Mouse (Mus musculus) granulocyte monocyte progenitor cell, adult 5-6 weeks (primary cell): Measurements from ENCODE around the gene Ddx52. TPM values are rescaled to one million over a fixed set of nuclear protein-coding genes. Genes with fewer than 3 reads are reported as not detected.

ENCODE experiments used
- ATAC-seq: replicated peaks from 2 replicates; pipeline ENCODE4 v1.8.0; 2016; ENCODE audit warnings: mild to moderate bottlenecking, moderate TSS enrichment, inconsistent platforms; ENCODE audit not compliant: poor library complexity, severe bottlenecking
- total RNA-seq, 2 experiments: library from RNA; stranded (forward) in 1 of 2; stranded (reverse) in 1 of 2; fragments of 200-712, 200-1000 nt in 1 of 2; fragments of >200 nt in 1 of 2; fragmentation: Nextera tagmentation in 1 of 2; gene quantifications; 2 replicates each; pipeline ENCODE4 v1.2.3; 2014 to 2017

The Ddx52 gene
- total RNA-seq, 2 experiments from 2014 or later = 29.5 to 72.2 TPM

DNA sequence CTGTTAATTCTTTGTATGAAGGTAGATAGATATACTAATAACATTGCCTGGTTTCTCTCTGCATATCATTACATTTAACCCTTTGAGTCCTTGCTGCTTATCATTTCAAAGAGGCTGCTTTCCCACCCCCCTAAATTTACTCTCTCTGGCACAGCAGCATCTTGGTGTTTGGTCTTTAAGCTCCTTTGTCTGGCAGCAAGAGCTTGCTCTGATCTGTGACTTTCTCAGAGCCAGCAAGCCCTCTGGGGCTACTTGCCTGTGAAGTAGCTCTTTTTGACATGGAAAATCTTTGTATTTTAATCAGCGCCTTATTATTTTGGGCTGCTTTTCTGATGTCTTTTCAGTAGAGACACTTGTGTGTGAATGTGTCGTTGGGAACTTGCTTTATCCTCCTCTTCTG, 69.7 kb downstream of the Ddx52 start:
- no peak for ATAC-seq

Other genes with a start within 250 kb of the Ddx52 start
- gene Wfdc17, start 238.1 kb upstream of the Ddx52 start, total RNA-seq (2014; fragmentation: Nextera tagmentation) = 8.9 TPM in 1 of 2 replicates, not detected in the other
- 1.2 TPM in 1 of 2 replicates, not detected in the other for gene Wfdc17, start 238.1 kb upstream of the Ddx52 start, total RNA-seq (2017)
- gene Wfdc18, start 233.0 kb upstream of the Ddx52 start, total RNA-seq (2014; fragmentation: Nextera tagmentation) = not detected in 2 replicates
- gene Wfdc18, start 233.0 kb upstream of the Ddx52 start, total RNA-seq (2017) = not detected in 2 replicates
- gene Wfdc21, start 195.1 kb upstream of the Ddx52 start, total RNA-seq (2014; fragmentation: Nextera tagmentation) = 15.7 and 47.5 TPM in 2 replicates
- gene Wfdc21, start 195.1 kb upstream of the Ddx52 start, total RNA-seq (2017) = 28.0 and 70.7 TPM in 2 replicates
- gene Heatr6, start 188.4 kb upstream of the Ddx52 start, total RNA-seq (2014; fragmentation: Nextera tagmentation) = 10.4 and 30.5 TPM in 2 replicates
- 8.9 and 17.8 TPM in 2 replicates for gene Heatr6, start 188.4 kb upstream of the Ddx52 start, total RNA-seq (2017)
- not detected in 2 replicates for gene Hnf1b, start 92.0 kb upstream of the Ddx52 start, total RNA-seq (2014; fragmentation: Nextera tagmentation)
- gene Hnf1b, start 92.0 kb upstream of the Ddx52 start, total RNA-seq (2017) = not detected in 2 replicates
- gene Synrg, start 22.4 kb downstream of the Ddx52 start, total RNA-seq (2014; fragmentation: Nextera tagmentation) = 18.6 and 23.2 TPM in 2 replicates
- gene Synrg, start 22.4 kb downstream of the Ddx52 start, total RNA-seq (2017) = 12.0 and 13.7 TPM in 2 replicates
- gene Dusp14, start 127.2 kb downstream of the Ddx52 start, total RNA-seq (2014; fragmentation: Nextera tagmentation) = not detected in 2 replicates
- gene Dusp14, start 127.2 kb downstream of the Ddx52 start, total RNA-seq (2017) = 0.31 TPM in 1 of 2 replicates, not detected in the other
- gene Tada2a, start 187.5 kb downstream of the Ddx52 start, total RNA-seq (2014; fragmentation: Nextera tagmentation) = 27.1 and 29.0 TPM in 2 replicates
- 20.0 and 22.2 TPM in 2 replicates for gene Tada2a, start 187.5 kb downstream of the Ddx52 start, total RNA-seq (2017)
- 28.9 and 40.2 TPM in 2 replicates for gene Acaca, start 187.6 kb downstream of the Ddx52 start, total RNA-seq (2014; fragmentation: Nextera tagmentation)
- gene Acaca, start 187.6 kb downstream of the Ddx52 start, total RNA-seq (2017) = 34.7 and 38.5 TPM in 2 replicates
- not detected in 2 replicates for gene Gm11437, start 225.4 kb downstream of the Ddx52 start, total RNA-seq (2014; fragmentation: Nextera tagmentation)
- gene Gm11437, start 225.4 kb downstream of the Ddx52 start, total RNA-seq (2017) = not detected in 2 replicates